Mouse (Mus musculus) intestine, postnatal 0 days (tissue): Measurements from ENCODE around the gene Tmed9. TPM values are rescaled to one million over a fixed set of nuclear protein-coding genes. Genes with fewer than 3 reads are reported as not detected.
A peak's percentile ranks its signal among the peaks of the same experiment; 100 is the strongest.
"Not testable (repeated sequence)": the region's sequence is repeated elsewhere in the genome, so short reads cannot be mapped to it uniquely, and the experiment has no call there.

Experiments
- ATAC-seq: fragments of 200-750 bp; cut with Nextera tagmentation; 2 replicates; pipeline ENCODE4 v1.8.0; 2017; ENCODE audit warnings: mild to moderate bottlenecking, moderate TSS enrichment, moderate library complexity
- H3K27ac ChIP-seq: fragments of 300-500 bp; sonication (generic); 2 replicates; pipeline ENCODE4 v1.5.1; 2014; ENCODE audit warnings: mild to moderate bottlenecking, low read depth, low read length, moderate library complexity
- H3K27me3 ChIP-seq: fragments of 300-500 bp; sonication (generic); replicated peaks from 2 replicates; pipeline ENCODE4 v1.6.1; 2014; ENCODE audit warnings: low read length, mixed read lengths; ENCODE audit not compliant: control insufficient read depth, insufficient read depth
- H3K36me3 ChIP-seq: fragments of 300-500 bp; sonication (generic); 2 replicates; pipeline ENCODE4 v1.6.1; 2014; ENCODE audit warnings: mild to moderate bottlenecking, moderate library complexity; ENCODE audit not compliant: control insufficient read depth, insufficient read depth
- H3K4me1 ChIP-seq: fragments of 300-500 bp; sonication (generic); replicated peaks from 2 replicates; pipeline ENCODE4 v1.6.1; 2014; ENCODE audit warnings: antibody characterized with exemption, low read length, mixed read lengths; ENCODE audit not compliant: control insufficient read depth, insufficient read depth
- H3K4me2 ChIP-seq: fragments of 300-500 bp; sonication (generic); replicated peaks from 2 replicates; pipeline ENCODE4 v1.6.1; 2014; ENCODE audit warnings: low read depth, mild to moderate bottlenecking, moderate library complexity
- H3K4me3 ChIP-seq: fragments of 300-500 bp; sonication (generic); 2 replicates; pipeline ENCODE4 v1.5.1; 2014; ENCODE audit warnings: low read depth, low read length
- H3K9ac ChIP-seq: fragments of 300-500 bp; sonication (generic); 2 replicates; pipeline ENCODE4 v1.6.1; 2014; ENCODE audit warnings: mild to moderate bottlenecking, low read depth, low read length
- H3K9me3 ChIP-seq: fragments of 300-500 bp; sonication (generic); 2 replicates; pipeline ENCODE4 v1.6.1; 2016; ENCODE audit warnings: mixed run types; ENCODE audit not compliant: control insufficient read depth
- CTCF ChIP-seq: sonication (generic); IDR thresholded peaks from 2 replicates; pipeline ENCODE4 v1.5.1; 2016; ENCODE audit warnings: low read depth, mild to moderate bottlenecking, control low read depth, antibody characterized with exemption, moderate library complexity
- WGBS: fragments of 180-500 bp; shearing (Covaris S2); extraction: QIAGEN DNeasy Blood & Tissue Kit; methylation state at CpG from one replicate; pipeline ENCODE4 v1.1.7; 2014; 5-methylcytosine and 5-hydroxymethylcytosine counted together
- polyA plus RNA-seq: library from polyadenylated mRNA; unstranded; fragments of >200 nt; fragmentation: Nextera tagmentation; extraction: Ambion mirVana; gene quantifications from 2 replicates; pipeline ENCODE4 v1.2.1, GENCODE M21; 2015

The Tmed9 gene
- polyA plus RNA-seq, 1 experiment from 2014 or later = 63.3 TPM

DNA sequence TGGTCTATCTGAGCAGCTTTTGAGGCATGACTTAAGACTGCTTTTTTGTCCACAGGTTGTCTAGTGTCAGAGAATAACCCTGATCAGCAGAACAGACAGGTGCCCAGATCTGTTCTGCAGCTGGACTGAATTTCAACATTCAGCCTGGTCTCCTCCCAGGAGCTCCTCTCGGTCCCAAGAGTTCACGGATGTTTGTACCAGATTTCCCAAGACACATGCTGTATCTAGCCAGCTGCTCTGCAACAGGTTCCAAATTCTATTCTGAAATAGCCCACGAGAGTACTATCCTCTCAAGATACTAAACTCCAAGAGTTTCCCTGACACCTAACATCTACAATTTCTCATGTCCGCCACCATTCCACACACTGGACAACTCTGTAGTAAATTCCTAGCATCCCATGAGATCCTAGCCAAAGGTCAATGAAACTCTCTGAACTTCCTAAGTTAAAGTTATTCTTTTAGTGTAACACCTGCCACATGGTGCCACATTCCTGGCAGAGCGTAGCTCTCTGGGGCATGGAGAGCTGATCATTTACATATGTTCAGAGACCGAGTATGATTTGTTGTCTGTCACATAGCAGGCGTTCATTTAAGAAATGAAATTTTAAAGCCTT, 10.2 kb upstream of the Tmed9 start:
- Histone ChIP-seq H3K4me3 (no peak overlapping the region), H3K9ac (0 out of 2 replicates have a peak overlapping the region, but pooled peaks have one; percentile 7), H3K9me3 (no peaks in the 10 kb centered on the region), H3K36me3 (peaks cover 6% of the 10 kb centered on the region; the same call in 1 of the 2 replicates), H3K4me2 (no peak overlapping the region), H3K4me1 (no peaks in the 10 kb centered on the region), H3K27ac (peak overlapping the region; percentile 28; the same call in 1 of the 2 replicates), H3K27me3 (no peaks in the 10 kb centered on the region)
- WGBS = 65% methylated on average over 7 of the region's 7 CpGs
- ATAC-seq = no peak
- no peak for TF ChIP-seq CTCF

DNA sequence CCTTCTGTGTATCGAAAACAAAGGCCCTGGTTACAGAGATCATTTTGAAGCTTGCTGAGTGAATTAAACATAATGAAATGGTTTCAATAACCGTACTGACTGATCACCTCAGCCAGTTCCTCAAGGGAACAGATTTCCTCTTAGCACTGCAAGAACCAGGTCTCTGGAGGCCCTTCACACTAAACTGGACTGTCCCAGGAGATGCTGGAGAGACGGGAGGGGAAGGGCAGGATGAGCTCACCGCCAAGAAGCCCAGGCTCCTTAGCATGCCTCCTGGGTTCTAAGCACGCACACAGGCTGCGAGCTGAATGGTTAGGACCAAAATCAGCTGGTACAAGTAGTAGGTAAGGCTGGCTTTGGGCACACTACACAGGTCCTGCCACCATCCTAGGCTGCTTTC, 6.5 kb upstream of the Tmed9 start:
- Histone ChIP-seq H3K4me1 (no peaks in the 10 kb centered on the region), H3K4me3 (no peak overlapping the region), H3K27ac (no peak overlapping the region), H3K27me3 (no peaks in the 10 kb centered on the region), H3K4me2 (no peak overlapping the region), H3K9ac (no peak overlapping the region), H3K36me3 (peaks cover 6% of the 10 kb centered on the region; the same call in 1 of the 2 replicates), H3K9me3 (no peaks in the 10 kb centered on the region)
- no peak for TF ChIP-seq CTCF
- WGBS = 83% methylated on average over 6 of the region's 6 CpGs
- no peak for ATAC-seq

DNA sequence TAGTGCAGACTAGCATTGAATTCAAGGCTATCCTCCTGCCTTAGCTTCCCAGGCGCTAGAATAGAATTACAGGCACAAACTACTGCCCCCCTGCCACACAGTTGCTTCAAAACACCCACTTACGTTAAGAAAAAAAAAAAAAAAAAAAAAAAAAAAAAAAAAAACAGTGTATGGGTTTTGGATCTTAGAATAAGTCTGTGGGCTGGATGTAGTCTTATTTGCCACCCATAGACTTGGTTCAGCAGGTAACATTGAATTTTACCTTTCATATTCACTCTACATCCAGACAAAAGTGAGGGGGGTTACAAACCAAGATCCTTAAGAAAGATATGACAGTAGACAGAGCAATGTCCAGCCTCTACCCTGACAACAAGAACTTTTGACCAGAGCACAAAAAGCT, 5.6 kb upstream of the Tmed9 start:
- no peak overlapping the region for H3K27ac ChIP-seq
- no peak for ATAC-seq
- no peak overlapping the region for H3K4me3 ChIP-seq
- no peak overlapping the region for H3K9ac ChIP-seq
- peaks cover 6% of the 10 kb centered on the region; the same call in 1 of the 2 replicates for H3K36me3 ChIP-seq
- H3K27me3 ChIP-seq = no peaks in the 10 kb centered on the region
- no peaks in the 10 kb centered on the region for H3K4me1 ChIP-seq
- H3K4me2 ChIP-seq = no peak overlapping the region
- WGBS = 87% methylated on average over 2 of the region's 2 CpGs
- H3K9me3 ChIP-seq = no peaks in the 10 kb centered on the region
- no peak for TF ChIP-seq CTCF

DNA sequence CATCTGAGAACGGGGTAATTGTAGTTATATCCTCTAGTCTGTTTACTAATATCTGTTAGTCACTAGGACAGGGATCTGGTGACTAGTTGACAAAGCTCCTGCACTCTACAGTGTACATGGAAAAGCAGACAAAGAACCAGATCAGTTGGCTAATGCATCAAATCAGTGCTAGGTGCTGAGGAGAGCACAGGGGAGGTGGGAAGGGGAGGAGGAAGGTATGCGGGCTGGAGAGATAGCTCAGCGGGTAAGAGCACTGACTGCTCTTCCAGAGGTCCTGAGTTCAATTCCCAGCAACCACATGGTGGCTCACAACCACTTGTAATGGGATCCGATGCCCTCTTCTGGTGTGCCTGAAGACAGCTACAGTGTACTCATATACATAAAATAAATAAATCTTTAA, 5.0 kb upstream of the Tmed9 start:
- H3K4me1 ChIP-seq, H3K36me3 ChIP-seq, H3K27me3 ChIP-seq, H3K4me3 ChIP-seq, H3K4me2 ChIP-seq, H3K9ac ChIP-seq, H3K27ac ChIP-seq, ATAC-seq, H3K9me3 ChIP-seq: not testable (repeated sequence)
- 67% methylated on average over 4 of the region's 4 CpGs for WGBS

DNA sequence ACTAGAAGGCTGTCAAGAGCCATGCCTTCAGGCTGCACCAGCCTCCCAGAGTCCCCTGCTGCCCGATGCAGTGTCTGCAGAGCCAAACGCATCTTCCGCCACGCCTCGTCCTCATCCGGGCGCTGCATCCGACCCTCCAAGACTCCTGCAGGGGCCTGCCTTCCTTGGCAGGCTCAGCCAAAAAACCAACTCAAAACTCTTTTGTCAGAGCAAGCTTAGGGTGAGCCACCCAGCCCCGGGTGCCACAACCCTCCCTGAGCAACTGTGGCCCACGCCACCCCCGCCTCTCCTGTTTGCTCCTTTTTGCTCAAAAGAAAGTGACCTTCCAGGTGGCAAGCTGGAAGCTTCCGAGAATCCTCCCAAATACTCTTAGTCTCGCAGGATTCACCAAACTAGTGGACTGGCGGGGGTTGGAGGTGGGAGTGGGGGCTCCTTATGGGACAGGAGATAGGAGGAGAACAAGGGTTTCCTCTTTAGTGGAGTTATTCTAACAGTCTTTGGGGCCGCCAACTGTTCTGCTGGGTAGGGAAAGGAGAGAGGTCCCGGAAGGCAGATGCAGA, 3.7 kb upstream of the Tmed9 start:
- Histone ChIP-seq H3K27me3 (no peaks in the 10 kb centered on the region), H3K4me3 (peak overlapping the region; percentile 93), H3K4me1 (no peaks in the 10 kb centered on the region), H3K9ac (peak overlapping the region; percentile 90), H3K9me3 (no peaks in the 10 kb centered on the region), H3K27ac (no peak overlapping the region), H3K4me2 (peak overlapping the region; percentile 89), H3K36me3 (peaks cover 6% of the 10 kb centered on the region; the same call in 1 of the 2 replicates)
- ATAC-seq = no peak
- TF ChIP-seq CTCF = no peak
- 11% methylated on average over 15 of the region's 16 CpGs for WGBS

DNA sequence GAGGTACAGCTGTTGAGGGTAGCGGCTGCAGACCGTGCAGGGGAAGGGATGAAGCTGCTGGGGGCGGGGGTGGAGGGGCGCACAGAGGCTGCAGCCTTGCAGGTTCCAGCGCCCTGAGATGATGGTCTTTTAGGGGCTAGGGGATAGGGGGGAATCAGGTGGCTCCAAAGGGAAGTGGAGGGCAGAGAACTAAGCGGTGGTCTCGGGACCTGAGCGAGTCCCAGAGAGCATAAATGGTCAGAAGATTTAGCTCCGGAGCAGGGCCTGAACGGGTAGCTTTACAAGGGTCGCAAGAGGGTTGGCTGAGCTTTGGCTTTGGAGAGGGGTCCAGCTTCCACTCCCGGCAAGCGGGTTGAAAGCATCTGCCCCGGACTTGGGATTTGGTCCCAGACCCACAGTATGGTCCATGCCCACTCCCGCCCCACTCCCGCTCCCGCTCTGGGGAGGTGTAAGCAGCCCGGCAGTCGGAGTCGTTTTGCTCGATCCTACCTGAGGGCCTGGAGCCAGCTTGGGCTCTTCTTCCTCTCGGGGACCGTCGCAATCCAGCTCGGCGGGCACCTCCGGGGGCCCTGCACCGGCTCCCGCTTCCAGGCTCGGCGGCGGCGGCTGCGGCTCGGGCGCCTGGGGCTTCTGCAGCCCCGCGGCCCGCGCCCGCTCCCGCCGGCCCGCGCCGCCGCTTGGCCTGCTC, 3.1 kb upstream of the Tmed9 start:
- H3K4me2 ChIP-seq = peak overlapping the region; percentile 89
- under 1% methylated on average over 33 of the region's 47 CpGs for whole genome bisulfite sequencing
- ATAC-seq = peak; percentile 53
- peak overlapping the region; percentile 93 for H3K4me3 ChIP-seq
- H3K9me3 ChIP-seq = no peaks in the 10 kb centered on the region
- TF ChIP-seq CTCF = no peak
- peak overlapping the region; percentile 90 for H3K9ac ChIP-seq
- peak overlapping the region; percentile 77 for H3K27ac ChIP-seq
- H3K4me1 ChIP-seq = no peaks in the 10 kb centered on the region
- H3K27me3 ChIP-seq = no peaks in the 10 kb centered on the region
- H3K36me3 ChIP-seq = peaks cover 6% of the 10 kb centered on the region; the same call in 1 of the 2 replicates
